Mouse (Mus musculus) CH12F3 (cell line): ENCODE measurements around the gene Glt1d1.

Source experiments
- in situ Hi-C: fragments of 300-500 bp; cut with MboI; formaldehyde crosslinking; loops from 2 replicates; pipeline ENCODE4 v1.14.3; 2020; ENCODE audit warnings: low sequenced_read_pairs

Glt1d1 gene

GRCm38 (mm10) chr5:127624427-127625213 is 7.4 kb upstream of the Glt1d1 start:
- in situ Hi-C loops, result loop anchor here (25.0 kb wide), 1 partner anchor 1388 kb away; the partner anchor contains the start of genes Ran and Stx2

- in situ Hi-C loops, result no loop called here
Measured at GRCm38 (mm10) chr5:127627242-127627641, 4.8 kb upstream of the Glt1d1 start.

- in situ Hi-C loops, result no loop called here
Measured at GRCm38 (mm10) chr5:127631671-127632070, 391 bp upstream of the Glt1d1 start.

GRCm38 (mm10) chr5:127633188-127633587 is 1.1 kb downstream of the Glt1d1 start:
- in situ Hi-C loops, result no loop called here

GRCm38 (mm10) chr5:127633666-127634065 is 1.6 kb downstream of the Glt1d1 start:
- in situ Hi-C loops, result no loop called here

- in situ Hi-C loops, result no loop called here
Measured at GRCm38 (mm10) chr5:127637622-127638021, 5.6 kb downstream of the Glt1d1 start.

GRCm38 (mm10) chr5:127638177-127638576 is 6.1 kb downstream of the Glt1d1 start:
- in situ Hi-C loops, result no loop called here

- in situ Hi-C loops, result no loop called here
Measured at GRCm38 (mm10) chr5:127639067-127639605, 7.1 kb downstream of the Glt1d1 start.

- in situ Hi-C loops, result no loop called here
Measured at GRCm38 (mm10) chr5:127639635-127640034, 7.6 kb downstream of the Glt1d1 start.

GRCm38 (mm10) chr5:127640359-127640758 is 8.3 kb downstream of the Glt1d1 start:
- in situ Hi-C loops, result no loop called here

GRCm38 (mm10) chr5:127641185-127641958 is 9.3 kb downstream of the Glt1d1 start:
- in situ Hi-C loops, result no loop called here

GRCm38 (mm10) chr5:127648046-127648445 is 16.0 kb downstream of the Glt1d1 start:
- in situ Hi-C loops, result no loop called here

GRCm38 (mm10) chr5:127649077-127649476 is 17.0 kb downstream of the Glt1d1 start:
- in situ Hi-C loops, result no loop called here

- in situ Hi-C loops, result no loop called here
Measured at GRCm38 (mm10) chr5:127658257-127658656, 26.2 kb downstream of the Glt1d1 start.

- in situ Hi-C loops, result no loop called here
Measured at GRCm38 (mm10) chr5:127659312-127659711, 27.2 kb downstream of the Glt1d1 start.

GRCm38 (mm10) chr5:127660267-127660666 is 28.2 kb downstream of the Glt1d1 start:
- in situ Hi-C loops, result no loop called here

GRCm38 (mm10) chr5:127660979-127661378 is 28.9 kb downstream of the Glt1d1 start:
- in situ Hi-C loops, result no loop called here

GRCm38 (mm10) chr5:127673913-127674312 is 41.9 kb downstream of the Glt1d1 start:
- in situ Hi-C loops, result no loop called here

GRCm38 (mm10) chr5:127677561-127677960 is 45.5 kb downstream of the Glt1d1 start:
- in situ Hi-C loops, result no loop called here

GRCm38 (mm10) chr5:127678501-127678900 is 46.4 kb downstream of the Glt1d1 start:
- in situ Hi-C loops, result no loop called here

GRCm38 (mm10) chr5:127688568-127689170 is 56.6 kb downstream of the Glt1d1 start:
- in situ Hi-C loops, result no loop called here
